Mouse (Mus musculus): ENCODE data around the gene Scnn1a. TPM values are rescaled to one million over a fixed set of nuclear protein-coding genes. Genes with fewer than 3 reads are reported as not detected.
"Not testable (repeated sequence)": the region's sequence is repeated elsewhere in the genome, so short reads cannot be mapped to it uniquely, and the experiment has no call there.

Gene Scnn1a
- polyA plus RNA-seq, 1 experiment from 2014 or later, result 0.81 TPM

GRCm38 (mm10) chr6:125291329-125291728 is 29.1 kb upstream of the Scnn1a start:
- H3K4me2 ChIP-seq, result no peak overlapping the region
- no peak overlapping the region for H3K27ac ChIP-seq
- no peaks in the 10 kb centered on the region for H3K36me3 ChIP-seq
- H3K27me3 ChIP-seq, result no peaks in the 10 kb centered on the region
- ATAC-seq (replicated peaks; ENCODE audit: insufficient number of reproducible peaks, insufficient read depth, low FRiP score, low read depth), result no peak
- 56% methylated on average over 4 of the region's 4 CpGs for WGBS
- no peaks in the 10 kb centered on the region for H3K4me1 ChIP-seq (replicated peaks)
- no peak overlapping the region for H3K4me3 ChIP-seq
- H3K9me3 ChIP-seq (replicated peaks), result no peaks in the 10 kb centered on the region
- H3K9ac ChIP-seq, result no peak overlapping the region

GRCm38 (mm10) chr6:125292256-125292655 is 28.2 kb upstream of the Scnn1a start:
- Histone ChIP-seq H3K27ac (no peak overlapping the region), H3K4me1 (replicated peaks) (no peaks in the 10 kb centered on the region), H3K4me3 (no peak overlapping the region), H3K9ac (no peak overlapping the region), H3K4me2 (no peak overlapping the region), H3K27me3 (no peaks in the 10 kb centered on the region), H3K9me3 (replicated peaks) (no peaks in the 10 kb centered on the region), H3K36me3 (no peaks in the 10 kb centered on the region)
- no peak for ATAC-seq (replicated peaks; ENCODE audit: insufficient number of reproducible peaks, insufficient read depth, low FRiP score, low read depth)
- WGBS, result 84% methylated on average over 7 of the region's 7 CpGs

GRCm38 (mm10) chr6:125294049-125294448 is 26.4 kb upstream of the Scnn1a start:
- Histone ChIP-seq H3K27me3 (no peaks in the 10 kb centered on the region), H3K4me1 (replicated peaks) (no peaks in the 10 kb centered on the region), H3K9ac (no peak overlapping the region), H3K36me3 (no peaks in the 10 kb centered on the region), H3K27ac (no peak overlapping the region), H3K4me2 (no peak overlapping the region), H3K9me3 (replicated peaks) (no peaks in the 10 kb centered on the region), H3K4me3 (no peak overlapping the region)
- 84% methylated on average over 4 of the region's 4 CpGs for WGBS
- no peak for ATAC-seq (replicated peaks; ENCODE audit: insufficient number of reproducible peaks, insufficient read depth, low FRiP score, low read depth)

GRCm38 (mm10) chr6:125297149-125297820 is 23.2 kb upstream of the Scnn1a start:
- Histone ChIP-seq H3K27ac (no peak overlapping the region), H3K4me3 (no peak overlapping the region), H3K4me1 (replicated peaks) (0 out of 2 replicates have a peak, but pooled peaks cover 2% of the 10 kb centered on the region), H3K9ac (no peak overlapping the region), H3K4me2 (no peak overlapping the region), H3K27me3 (no peaks in the 10 kb centered on the region), H3K36me3 (no peaks in the 10 kb centered on the region), H3K9me3 (replicated peaks) (no peaks in the 10 kb centered on the region)
- WGBS, result 62% methylated on average over 5 of the region's 5 CpGs
- ATAC-seq (replicated peaks; ENCODE audit: insufficient number of reproducible peaks, insufficient read depth, low FRiP score, low read depth), result no peak

GRCm38 (mm10) chr6:125300982-125301381 is 19.5 kb upstream of the Scnn1a start:
- WGBS, result 78% methylated on average over 1 of the region's 1 CpGs
- no peak for ATAC-seq (replicated peaks; ENCODE audit: insufficient number of reproducible peaks, insufficient read depth, low FRiP score, low read depth)
- Histone ChIP-seq H3K27me3 (no peaks in the 10 kb centered on the region), H3K36me3 (no peaks in the 10 kb centered on the region), H3K4me2 (no peak overlapping the region), H3K4me1 (replicated peaks) (0 out of 2 replicates have a peak, but pooled peaks cover 4% of the 10 kb centered on the region), H3K4me3 (no peak overlapping the region), H3K27ac (no peak overlapping the region), H3K9me3 (replicated peaks) (no peaks in the 10 kb centered on the region), H3K9ac (no peak overlapping the region)

- no peaks in the 10 kb centered on the region for H3K9me3 ChIP-seq (replicated peaks)
- H3K36me3 ChIP-seq, result peaks cover 9% of the 10 kb centered on the region
- ATAC-seq (replicated peaks; ENCODE audit: insufficient number of reproducible peaks, insufficient read depth, low FRiP score, low read depth), result no peak
- H3K4me2 ChIP-seq, result no peak overlapping the region
- H3K9ac ChIP-seq, result no peak overlapping the region
- 76% methylated on average over 24 of the region's 24 CpGs for WGBS
- H3K27me3 ChIP-seq, result no peaks in the 10 kb centered on the region
- H3K4me3 ChIP-seq, result no peak overlapping the region
- no peak overlapping the region; the same call in 1 of the 2 replicates for H3K27ac ChIP-seq
- 0 out of 2 replicates have a peak, but pooled peaks cover 4% of the 10 kb centered on the region for H3K4me1 ChIP-seq (replicated peaks)
These were observed 18.1 kb upstream of the Scnn1a start for GRCm38 (mm10) chr6:125302231-125302982.

- H3K4me2 ChIP-seq, result no peak overlapping the region
- H3K36me3 ChIP-seq, result peaks cover 15% of the 10 kb centered on the region
- no peak overlapping the region for H3K27ac ChIP-seq
- H3K9me3 ChIP-seq (replicated peaks), result no peaks in the 10 kb centered on the region
- WGBS, result 75% methylated on average over 4 of the region's 4 CpGs
- H3K9ac ChIP-seq, result no peak overlapping the region
- no peak overlapping the region for H3K4me3 ChIP-seq
- 0 out of 2 replicates have a peak, but pooled peaks cover 4% of the 10 kb centered on the region for H3K4me1 ChIP-seq (replicated peaks)
- ATAC-seq (replicated peaks; ENCODE audit: insufficient number of reproducible peaks, insufficient read depth, low FRiP score, low read depth), result no peak
- no peaks in the 10 kb centered on the region for H3K27me3 ChIP-seq
These were observed 17.2 kb upstream of the Scnn1a start for GRCm38 (mm10) chr6:125303242-125303641.

- not testable (repeated sequence) for H3K4me3 ChIP-seq; H3K27me3 ChIP-seq; H3K4me1 ChIP-seq (replicated peaks); ATAC-seq (replicated peaks; ENCODE audit: insufficient number of reproducible peaks, insufficient read depth, low FRiP score, low read depth); H3K9me3 ChIP-seq (replicated peaks); H3K4me2 ChIP-seq; H3K27ac ChIP-seq; H3K9ac ChIP-seq
- peaks cover 20% of the 10 kb centered on the region for H3K36me3 ChIP-seq
- WGBS, result 84% methylated on average over 7 of the region's 7 CpGs
These were observed 16.1 kb upstream of the Scnn1a start for GRCm38 (mm10) chr6:125304408-125304807.

GRCm38 (mm10) chr6:125305465-125305864 is 15.0 kb upstream of the Scnn1a start:
- 78% methylated on average over 6 of the region's 6 CpGs for WGBS
- ATAC-seq (replicated peaks; ENCODE audit: insufficient number of reproducible peaks, insufficient read depth, low FRiP score, low read depth), result no peak

GRCm38 (mm10) chr6:125307091-125307490 is 13.4 kb upstream of the Scnn1a start:
- Histone ChIP-seq H3K9me3 (replicated peaks) (no peaks in the 10 kb centered on the region), H3K4me3 (no peak overlapping the region), H3K27me3 (no peaks in the 10 kb centered on the region), H3K36me3 (peaks cover 31% of the 10 kb centered on the region), H3K9ac (no peak overlapping the region), H3K4me2 (no peak overlapping the region), H3K4me1 (replicated peaks) (peaks cover 16% of the 10 kb centered on the region), H3K27ac (no peak overlapping the region)
- WGBS, result 85% methylated on average over 5 of the region's 5 CpGs
- ATAC-seq (replicated peaks; ENCODE audit: insufficient number of reproducible peaks, insufficient read depth, low FRiP score, low read depth), result no peak

More at GRCm38 (mm10) chr6:125305465-125305864, 15.0 kb upstream of the Scnn1a start:
- Histone ChIP-seq H3K4me2 (no peak overlapping the region), H3K4me1 (replicated peaks) (peaks cover 8% of the 10 kb centered on the region), H3K9me3 (replicated peaks) (no peaks in the 10 kb centered on the region), H3K36me3 (peaks cover 22% of the 10 kb centered on the region), H3K27ac (no peak overlapping the region), H3K9ac (no peak overlapping the region), H3K27me3 (no peaks in the 10 kb centered on the region), H3K4me3 (no peak overlapping the region)

GRCm38 (mm10) chr6:125308921-125309320 is 11.5 kb upstream of the Scnn1a start:
- Histone ChIP-seq H3K36me3 (peaks cover 31% of the 10 kb centered on the region), H3K4me3 (no peak overlapping the region), H3K27ac (no peak overlapping the region), H3K9ac (no peak overlapping the region), H3K4me2 (peak overlapping the region; percentile 20; the same call in 1 of the 2 replicates), H3K4me1 (replicated peaks) (peaks cover 26% of the 10 kb centered on the region), H3K27me3 (no peaks in the 10 kb centered on the region), H3K9me3 (replicated peaks) (no peaks in the 10 kb centered on the region)
- WGBS, result 29% methylated on average over 13 of the region's 13 CpGs
- ATAC-seq (replicated peaks; ENCODE audit: insufficient number of reproducible peaks, insufficient read depth, low FRiP score, low read depth), result no peak

All from heart, embryonic 15.5 days (tissue).